In the genomic region with DNA sequence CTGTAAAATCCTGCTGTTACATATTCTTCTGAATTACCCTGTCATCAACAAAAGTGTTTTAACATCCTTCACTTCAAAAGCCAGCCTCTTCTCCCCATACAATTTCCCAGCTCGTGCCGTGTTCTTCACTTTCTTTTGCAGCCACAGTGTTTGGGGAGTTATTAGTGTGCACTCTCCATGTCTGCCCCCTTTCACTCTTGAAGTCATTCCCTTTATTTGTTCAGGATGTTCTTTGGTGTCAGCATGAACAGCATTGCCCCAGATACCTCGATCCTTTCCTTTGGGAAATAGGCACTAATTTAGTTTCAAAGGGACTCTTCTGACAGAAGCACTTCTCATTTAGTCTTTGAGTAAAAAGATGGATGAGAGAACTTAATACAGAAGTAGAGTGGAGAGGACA, we compare ENCODE assay signal across 26 mouse cellular contexts.
"Had no signal": no experiment of that assay in that cellular context is flagged by ENCODE, and none has a peak within 500 bp of the region (broad histone marks: within the 10 kb centered on the region; RNA-seq: fewer than 3 reads in every experiment).

No protein-coding gene starts in this region.

- H3K9ac ChIP-seq: heart, embryonic 13.5 days; heart, embryonic 15.5 days; hindbrain, embryonic 12.5 days; hindbrain, embryonic 15.5 days; intestine, embryonic 15.5 days; limb, embryonic 12.5 days; liver, embryonic 13.5 days had no signal

- H3K4me1 ChIP-seq: heart, embryonic 15.5 days; intestine, embryonic 15.5 days; limb, embryonic 12.5 days; liver, embryonic 13.5 days had no signal

- H3K4me3 ChIP-seq: heart, adult 2 months; heart, embryonic 13.5 days; heart, embryonic 15.5 days; hindbrain, embryonic 12.5 days; hindbrain, embryonic 15.5 days; intestine, embryonic 15.5 days; layer of hippocampus, adult 2 months; left cerebral cortex, adult 2 months; limb, embryonic 10.5 days; limb, embryonic 12.5 days; liver, embryonic 13.5 days had no signal

- H3K36me3 ChIP-seq: heart, embryonic 13.5 days; heart, embryonic 15.5 days; hindbrain, embryonic 12.5 days; hindbrain, embryonic 15.5 days; intestine, embryonic 15.5 days; limb, embryonic 10.5 days; limb, embryonic 12.5 days; liver, embryonic 13.5 days had no signal

- H3K27me3 ChIP-seq: heart, embryonic 13.5 days; heart, embryonic 15.5 days; hindbrain, embryonic 12.5 days; hindbrain, embryonic 15.5 days; intestine, embryonic 15.5 days; limb, embryonic 12.5 days; liver, embryonic 13.5 days had no signal

- H3K27ac ChIP-seq: heart, adult 2 months; heart, embryonic 13.5 days; heart, embryonic 15.5 days; hindbrain, embryonic 15.5 days; hindbrain, postnatal 0 days; intestine, embryonic 15.5 days; layer of hippocampus, adult 2 months; left cerebral cortex, adult 2 months; limb, embryonic 10.5 days; limb, embryonic 12.5 days; liver, embryonic 13.5 days had no signal

- ATAC-seq: hindbrain, postnatal 0 days; intestine, embryonic 15.5 days; intestine, postnatal 0 days had no signal

- H3K9me3 ChIP-seq: heart, embryonic 13.5 days; heart, embryonic 15.5 days; hindbrain, embryonic 12.5 days; hindbrain, embryonic 15.5 days; intestine, embryonic 15.5 days; limb, embryonic 10.5 days; limb, embryonic 12.5 days; liver, embryonic 13.5 days had no signal

- DNase-seq: gastrocnemius, postnatal 14 days; gastrocnemius, postnatal 36 days; heart, adult 11 months; heart, adult 2 months; heart, postnatal 14 days; heart, postnatal 36 days; kidney, adult 18-20 months; kidney, adult 8-10 months; kidney, postnatal 10 days; kidney, postnatal 25 days; kidney, postnatal 4 days; liver; liver, embryonic 13.5 days had no signal

- H3K4me2 ChIP-seq: heart, embryonic 11.5 days; heart, embryonic 13.5 days; heart, embryonic 15.5 days; hindbrain, embryonic 12.5 days; hindbrain, embryonic 15.5 days; intestine, embryonic 15.5 days; limb, embryonic 12.5 days; liver, embryonic 11.5 days; liver, embryonic 13.5 days had no signal
